Mouse (Mus musculus) kidney, embryonic 15.5 days (tissue): ENCODE results near the gene Amotl1. TPM values are rescaled to one million over a fixed set of nuclear protein-coding genes. Genes with fewer than 3 reads are reported as not detected.
A peak's percentile ranks its signal among the peaks of the same experiment; 100 is the strongest.

Source experiments
- ATAC-seq: fragments of 200-750 bp; cut with Nextera tagmentation; replicated peaks from 2 replicates; pipeline ENCODE4 v1.8.0; 2017; ENCODE audit warnings: moderate TSS enrichment; ENCODE audit not compliant: low FRiP score
- H3K27ac ChIP-seq: fragments of 300-500 bp; sonication (generic); 2 replicates; pipeline ENCODE4 v1.5.1; 2015; ENCODE audit warnings: mild to moderate bottlenecking, inconsistent platforms
- H3K27me3 ChIP-seq: fragments of 300-500 bp; sonication (generic); 2 replicates; pipeline ENCODE4 v1.6.1; 2015; ENCODE audit warnings: inconsistent platforms
- H3K36me3 ChIP-seq: fragments of 300-500 bp; sonication (generic); 2 replicates; pipeline ENCODE4 v1.6.1; 2015; ENCODE audit warnings: inconsistent platforms
- H3K4me1 ChIP-seq: fragments of 300-500 bp; sonication (generic); 2 replicates; pipeline ENCODE4 v1.6.1; 2015; ENCODE audit warnings: inconsistent platforms
- H3K4me2 ChIP-seq: fragments of 300-500 bp; sonication (generic); 2 replicates; pipeline ENCODE4 v1.6.1; 2015; ENCODE audit warnings: moderate library complexity, mild to moderate bottlenecking, inconsistent platforms
- H3K4me3 ChIP-seq: fragments of 300-500 bp; sonication (generic); replicated peaks from 2 replicates; pipeline ENCODE4 v1.5.1; 2015; ENCODE audit warnings: mild to moderate bottlenecking, inconsistent platforms
- H3K9ac ChIP-seq: fragments of 300-500 bp; sonication (generic); 2 replicates; pipeline ENCODE4 v1.6.1; 2015; ENCODE audit warnings: mild to moderate bottlenecking, inconsistent platforms
- H3K9me3 ChIP-seq: fragments of 300-500 bp; sonication (generic); replicated peaks from 2 replicates; pipeline ENCODE4 v1.6.1; 2016; ENCODE audit warnings: inconsistent platforms
- whole genome bisulfite sequencing: fragments of 180-500 bp; shearing (Covaris S2); methylation state at CpG from one replicate; pipeline ENCODE4 v1.1.7; 2015; ENCODE audit warnings: mixed read lengths; 5-methylcytosine and 5-hydroxymethylcytosine counted together
- polyA plus RNA-seq: library from polyadenylated mRNA; unstranded; fragments of >200 nt; fragmentation: Nextera tagmentation; extraction: Ambion mirVana; gene quantifications from 2 replicates; pipeline ENCODE4 v1.2.1, GENCODE M21; 2015

Gene Amotl1
- polyA plus RNA-seq, 1 experiment from 2014 or later: 23.3 TPM

DNA sequence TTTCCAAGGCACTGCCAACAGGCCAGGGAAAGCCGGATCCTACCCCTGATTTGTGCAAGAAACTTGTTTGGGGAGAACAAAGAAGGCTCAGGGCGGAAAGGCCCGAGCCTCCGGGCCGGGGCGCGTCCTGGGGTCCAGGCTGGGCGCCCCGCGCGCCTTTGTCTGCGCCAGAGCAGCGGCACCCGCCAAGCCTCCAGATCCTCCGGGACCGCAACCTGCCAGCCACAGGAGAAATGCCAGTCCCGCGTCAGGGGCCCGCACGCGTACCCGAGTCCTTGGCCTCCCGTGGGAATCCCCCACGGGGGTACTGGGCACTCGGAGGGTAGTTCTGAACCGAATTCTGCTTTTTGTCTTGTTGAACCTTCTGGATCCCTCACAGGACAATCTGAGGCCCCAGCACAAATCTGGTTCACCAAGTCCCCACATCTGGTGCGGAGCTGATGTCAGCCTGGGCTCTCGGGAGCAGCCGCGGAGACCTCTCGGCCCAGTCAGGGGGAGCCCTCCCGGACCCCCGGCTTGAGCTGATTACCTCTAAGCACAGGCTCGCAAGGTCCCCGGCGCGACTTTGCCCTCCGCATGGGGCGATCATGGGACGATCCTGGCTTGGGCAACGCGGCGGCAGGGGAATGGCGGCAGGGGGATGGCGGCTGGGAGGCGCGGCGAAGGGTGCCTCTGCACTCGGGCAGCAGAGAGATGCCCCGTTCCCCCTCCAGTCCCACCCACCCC lies 30.5 kb downstream of the Amotl1 start:
- peak overlapping the region; percentile 90 for H3K4me3 ChIP-seq
- H3K9me3 ChIP-seq: no peaks in the 10 kb centered on the region
- peak overlapping the region; percentile 71 for H3K4me2 ChIP-seq
- peaks cover 46% of the 10 kb centered on the region for H3K4me1 ChIP-seq
- peak overlapping the region; percentile 97 for H3K9ac ChIP-seq
- H3K36me3 ChIP-seq: no peaks in the 10 kb centered on the region
- H3K27me3 ChIP-seq: no peaks in the 10 kb centered on the region
- H3K27ac ChIP-seq: peak overlapping the region; percentile 93
- under 1% methylated on average over 50 of the region's 50 CpGs for WGBS
- ATAC-seq: peak; percentile 66

DNA sequence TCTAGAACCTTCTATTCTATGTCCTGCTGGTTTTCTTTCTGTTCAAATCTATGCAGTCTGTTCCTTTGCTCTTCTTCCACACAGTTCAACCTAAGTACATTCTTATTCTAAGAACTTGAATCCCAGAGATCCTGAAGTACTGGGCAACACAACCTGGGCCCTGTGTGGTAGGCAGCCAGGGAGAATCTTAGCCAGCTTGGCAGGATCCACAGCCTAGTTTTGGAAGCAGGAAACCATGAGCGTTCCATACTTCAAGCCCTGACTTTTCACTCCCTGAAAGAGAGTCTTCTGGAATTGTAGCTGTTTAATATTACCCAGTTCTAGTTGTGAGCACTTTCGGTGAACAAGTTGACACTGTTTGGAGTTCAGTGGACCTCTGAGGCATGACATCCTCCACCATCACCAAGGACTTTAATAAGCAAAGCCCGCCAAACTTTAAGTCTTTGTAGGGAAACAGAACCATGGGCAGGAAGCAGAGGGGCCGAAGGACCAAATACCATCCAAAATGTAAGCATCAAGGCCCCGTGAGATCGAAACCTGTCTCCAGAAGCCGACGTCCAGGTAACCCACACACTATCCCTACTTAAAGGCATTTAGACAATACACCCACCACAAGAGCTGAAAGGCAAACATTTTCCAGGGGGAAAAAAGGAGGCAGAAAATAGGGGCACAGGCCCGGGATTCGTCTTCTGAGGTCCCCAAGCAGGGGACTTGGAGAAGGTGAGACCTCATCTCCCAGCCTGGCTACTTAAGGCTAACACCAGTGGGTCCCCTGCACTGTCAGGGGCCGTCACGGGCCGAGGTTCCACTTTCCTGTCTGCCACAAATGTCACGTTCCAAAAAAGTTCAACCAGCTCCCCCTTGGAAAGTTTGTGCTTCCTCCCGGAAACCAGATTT lies 31.3 kb downstream of the Amotl1 start:
- H3K9ac ChIP-seq: peak overlapping the region; percentile 97
- H3K4me1 ChIP-seq: peaks cover 54% of the 10 kb centered on the region
- peak overlapping the region; percentile 71 for H3K4me2 ChIP-seq
- H3K27me3 ChIP-seq: no peaks in the 10 kb centered on the region
- H3K27ac ChIP-seq: peak overlapping the region; percentile 93
- no peaks in the 10 kb centered on the region for H3K36me3 ChIP-seq
- WGBS: 2% methylated on average over 15 of the region's 15 CpGs
- H3K9me3 ChIP-seq: no peaks in the 10 kb centered on the region
- H3K4me3 ChIP-seq: peak overlapping the region; percentile 90
- no peak for ATAC-seq

DNA sequence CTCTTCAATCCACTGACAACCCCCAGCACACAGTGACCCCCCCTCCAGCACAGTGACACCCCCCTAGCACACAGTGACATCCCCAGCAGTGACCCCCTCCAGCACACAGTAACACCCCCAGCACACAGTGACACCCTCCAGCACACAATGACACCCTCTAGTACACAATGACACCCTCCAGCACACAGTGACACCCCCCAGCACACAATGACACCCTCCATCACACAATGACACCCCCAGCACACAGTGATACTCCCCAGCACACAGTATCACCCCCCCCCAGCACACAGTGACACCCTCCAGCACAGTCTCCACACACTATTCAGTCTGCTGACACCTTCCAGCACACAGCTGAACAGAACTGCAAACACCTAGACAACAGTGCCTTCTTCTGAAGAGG lies 32.3 kb downstream of the Amotl1 start:
- peaks cover 63% of the 10 kb centered on the region for H3K4me1 ChIP-seq
- H3K9ac ChIP-seq: peak overlapping the region; percentile 97
- H3K9me3 ChIP-seq: no peaks in the 10 kb centered on the region
- ATAC-seq: no peak
- H3K4me3 ChIP-seq: peak overlapping the region; percentile 90
- H3K27ac ChIP-seq: peak overlapping the region; percentile 33; the same call in 1 of the 2 replicates
- H3K27me3 ChIP-seq: no peaks in the 10 kb centered on the region
- peak overlapping the region; percentile 71 for H3K4me2 ChIP-seq
- H3K36me3 ChIP-seq: no peaks in the 10 kb centered on the region

DNA sequence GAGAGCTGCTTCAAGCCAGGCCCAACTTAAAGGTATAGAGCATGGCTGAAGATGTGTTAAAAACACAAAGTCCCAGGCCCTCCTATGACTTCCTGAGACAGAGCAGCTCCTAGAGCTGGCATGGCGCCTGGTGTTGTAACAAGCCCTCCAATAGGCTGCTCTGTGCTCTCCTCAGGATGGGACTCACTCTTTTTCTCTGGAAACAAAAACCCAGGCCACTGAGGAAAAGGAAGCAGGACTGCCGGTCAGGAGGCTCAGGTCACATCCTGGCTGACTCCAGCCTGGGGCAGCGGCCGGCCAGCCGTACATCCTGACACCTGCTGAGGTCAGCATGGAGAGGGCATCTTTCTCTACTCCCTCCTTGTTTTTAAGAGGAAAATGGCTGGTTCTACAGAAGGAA lies 36.3 kb downstream of the Amotl1 start:
- 21% methylated on average over 5 of the region's 5 CpGs for WGBS
- peak; percentile 49 for ATAC-seq
- peak overlapping the region; percentile 74 for H3K27ac ChIP-seq

DNA sequence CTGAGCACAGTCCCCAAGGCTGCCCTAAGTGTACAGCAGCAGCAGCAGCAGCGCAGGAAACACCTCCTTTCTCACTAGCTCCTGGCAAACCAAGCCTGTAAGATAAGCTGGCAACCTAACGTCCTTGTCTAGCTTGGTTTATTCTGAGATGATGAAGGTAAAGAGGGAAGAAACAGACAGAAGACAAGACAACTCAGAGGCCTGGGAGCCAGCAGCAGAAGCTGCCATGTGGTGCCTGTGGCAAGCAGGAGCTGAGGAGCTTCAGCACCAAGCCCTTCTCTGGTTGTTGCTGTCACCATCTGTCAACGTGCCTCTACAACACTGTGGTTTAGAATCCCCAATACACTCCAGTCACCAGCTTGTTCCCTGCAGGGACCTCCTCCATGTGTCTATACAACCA lies 37.4 kb downstream of the Amotl1 start:
- ATAC-seq: no peak
- WGBS: 41% methylated on average over 3 of the region's 3 CpGs
- Histone ChIP-seq H3K27me3 (no peaks in the 10 kb centered on the region), H3K9me3 (no peaks in the 10 kb centered on the region), H3K27ac (0 out of 2 replicates have a peak overlapping the region, but pooled peaks have one; percentile 74), H3K9ac (no peak overlapping the region), H3K4me2 (no peak overlapping the region), H3K4me3 (no peak overlapping the region), H3K4me1 (peaks cover 57% of the 10 kb centered on the region), H3K36me3 (peaks cover 14% of the 10 kb centered on the region; the same call in 1 of the 2 replicates)

More for the DNA sequence above, 36.3 kb downstream of the Amotl1 start:
- no peak overlapping the region for H3K4me3 ChIP-seq
- peaks cover 14% of the 10 kb centered on the region; the same call in 1 of the 2 replicates for H3K36me3 ChIP-seq
- H3K4me2 ChIP-seq: no peak overlapping the region
- no peaks in the 10 kb centered on the region for H3K27me3 ChIP-seq
- H3K9ac ChIP-seq: no peak overlapping the region
- H3K4me1 ChIP-seq: peaks cover 63% of the 10 kb centered on the region
- no peaks in the 10 kb centered on the region for H3K9me3 ChIP-seq

DNA sequence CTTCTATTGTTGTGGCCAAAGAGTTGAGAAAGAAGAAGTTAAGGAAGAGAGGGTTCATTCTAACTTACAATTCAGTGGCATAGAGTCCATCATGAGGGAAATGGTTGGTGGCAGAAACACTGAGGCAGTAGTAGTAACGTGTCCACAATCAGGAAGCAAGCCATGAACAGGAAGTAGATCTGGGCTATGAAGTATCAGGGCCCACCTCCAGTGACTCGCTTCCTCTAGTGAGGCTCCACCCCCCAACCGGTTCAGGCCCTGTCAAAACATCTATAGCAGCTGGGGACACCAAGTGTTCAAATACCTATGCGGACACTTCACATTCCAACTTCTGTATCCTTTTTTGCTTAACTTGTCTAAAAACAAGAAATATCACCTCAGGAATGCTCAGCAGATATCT lies 38.9 kb downstream of the Amotl1 start:
- ATAC-seq: no peak

DNA sequence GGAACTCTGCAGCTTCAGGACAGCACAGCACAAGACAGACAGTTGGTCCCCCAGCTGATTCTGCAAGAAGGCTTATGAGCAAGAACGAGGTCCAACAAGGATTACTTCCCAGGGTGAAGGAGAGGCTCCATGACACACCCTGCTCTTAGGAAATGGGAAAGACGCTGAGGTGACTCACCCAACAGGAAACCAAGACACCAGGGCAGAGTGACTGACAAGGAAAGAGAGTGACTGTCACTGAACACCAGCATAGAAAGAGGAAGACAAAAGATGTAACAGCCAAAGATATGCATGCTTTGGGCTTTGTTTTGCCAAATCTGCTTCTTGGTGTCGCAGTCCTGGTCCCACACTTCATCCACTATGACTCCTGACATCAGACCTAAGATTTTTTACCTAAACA lies 40.5 kb downstream of the Amotl1 start:
- Histone ChIP-seq H3K9me3 (no peaks in the 10 kb centered on the region), H3K36me3 (peaks cover 19% of the 10 kb centered on the region; the same call in 1 of the 2 replicates), H3K9ac (no peak overlapping the region), H3K4me3 (no peak overlapping the region), H3K4me2 (no peak overlapping the region), H3K27me3 (no peaks in the 10 kb centered on the region), H3K4me1 (peaks cover 39% of the 10 kb centered on the region), H3K27ac (no peak overlapping the region)
- no peak for ATAC-seq
- WGBS: 80% methylated on average over 3 of the region's 3 CpGs

More for the DNA sequence above, 38.9 kb downstream of the Amotl1 start:
- Histone ChIP-seq H3K9me3 (no peaks in the 10 kb centered on the region), H3K27ac (no peak overlapping the region), H3K4me2 (no peak overlapping the region), H3K4me3 (no peak overlapping the region), H3K36me3 (peaks cover 19% of the 10 kb centered on the region; the same call in 1 of the 2 replicates), H3K9ac (no peak overlapping the region), H3K4me1 (peaks cover 47% of the 10 kb centered on the region), H3K27me3 (no peaks in the 10 kb centered on the region)
- 88% methylated on average over 4 of the region's 4 CpGs for WGBS

DNA sequence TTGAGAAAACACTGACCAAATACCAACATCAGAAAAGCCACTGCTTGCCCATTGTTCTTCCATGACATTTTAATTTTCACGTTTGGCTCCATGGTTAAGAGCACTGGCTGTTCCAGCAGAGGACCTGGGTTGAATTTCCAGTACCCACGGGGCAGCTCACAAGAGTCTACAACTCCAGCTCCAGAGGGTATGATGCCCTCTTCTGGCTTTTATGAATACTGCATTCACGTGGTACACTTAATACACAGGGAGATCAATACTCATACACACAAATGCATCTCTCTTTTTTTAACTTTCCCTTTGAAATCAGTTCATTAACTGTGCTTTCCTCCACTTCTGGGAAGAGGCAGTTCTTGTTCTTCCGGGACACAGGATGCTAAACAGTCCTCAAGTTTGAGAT lies 41.4 kb downstream of the Amotl1 start:
- H3K27me3 ChIP-seq: no peaks in the 10 kb centered on the region
- no peaks in the 10 kb centered on the region for H3K9me3 ChIP-seq
- ATAC-seq: no peak
- no peak overlapping the region for H3K27ac ChIP-seq
- peaks cover 35% of the 10 kb centered on the region for H3K4me1 ChIP-seq
- no peak overlapping the region for H3K4me3 ChIP-seq
- 85% methylated on average over 4 of the region's 4 CpGs for WGBS
- H3K4me2 ChIP-seq: no peak overlapping the region
- peaks cover 19% of the 10 kb centered on the region; the same call in 1 of the 2 replicates for H3K36me3 ChIP-seq
- H3K9ac ChIP-seq: no peak overlapping the region

DNA sequence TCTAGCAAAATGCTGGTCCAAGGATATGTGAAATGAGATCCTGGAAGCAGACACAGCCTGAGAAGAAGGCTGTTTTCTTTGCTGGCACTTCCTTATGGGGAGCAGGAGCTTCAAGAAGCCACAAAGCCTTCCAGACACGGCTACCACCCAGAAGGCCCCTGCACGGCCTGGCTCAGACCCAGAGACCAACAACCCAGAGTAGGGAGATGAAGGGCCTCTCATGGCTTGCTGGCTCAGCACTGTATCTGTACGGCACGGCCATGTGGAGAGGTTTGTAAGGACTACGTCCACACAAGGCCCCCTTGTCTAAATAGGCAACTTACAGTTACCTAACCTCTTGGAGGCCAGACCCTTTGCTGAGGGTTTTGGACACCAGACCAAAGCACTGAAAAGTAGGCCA lies 45.1 kb downstream of the Amotl1 start:
- Histone ChIP-seq H3K4me1 (peaks cover 23% of the 10 kb centered on the region; the same call in 1 of the 2 replicates), H3K27me3 (no peaks in the 10 kb centered on the region), H3K4me2 (no peak overlapping the region), H3K27ac (no peak overlapping the region), H3K9ac (no peak overlapping the region), H3K36me3 (peaks cover 24% of the 10 kb centered on the region), H3K9me3 (no peaks in the 10 kb centered on the region), H3K4me3 (no peak overlapping the region)
- ATAC-seq: no peak
- 74% methylated on average over 5 of the region's 5 CpGs for WGBS

DNA sequence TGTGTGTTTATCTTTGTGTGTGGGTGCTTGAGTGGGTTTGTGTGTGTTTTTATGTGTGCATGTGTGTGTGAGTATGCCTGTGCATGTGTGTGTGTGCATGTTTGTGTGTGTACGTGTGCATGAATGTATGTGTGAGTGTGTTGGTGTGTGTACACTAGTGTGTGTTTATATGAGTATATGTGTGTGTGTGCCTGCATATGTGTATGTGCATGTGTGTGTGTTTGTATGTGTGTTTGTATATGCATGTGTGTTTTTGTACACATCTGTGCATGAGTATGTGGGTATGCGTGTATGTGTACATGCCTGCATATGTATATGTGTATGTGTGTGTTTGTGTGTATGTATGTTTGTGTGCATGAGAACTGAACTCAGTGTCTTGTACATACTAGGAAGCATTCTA lies 46.7 kb downstream of the Amotl1 start:
- Histone ChIP-seq H3K9me3 (no peaks in the 10 kb centered on the region), H3K9ac (no peak overlapping the region), H3K4me1 (peaks cover 23% of the 10 kb centered on the region; the same call in 1 of the 2 replicates), H3K27me3 (no peaks in the 10 kb centered on the region), H3K4me2 (no peak overlapping the region), H3K36me3 (peaks cover 36% of the 10 kb centered on the region), H3K27ac (no peak overlapping the region), H3K4me3 (no peak overlapping the region)
- no peak for ATAC-seq
- WGBS: 97% methylated on average over 2 of the region's 2 CpGs

DNA sequence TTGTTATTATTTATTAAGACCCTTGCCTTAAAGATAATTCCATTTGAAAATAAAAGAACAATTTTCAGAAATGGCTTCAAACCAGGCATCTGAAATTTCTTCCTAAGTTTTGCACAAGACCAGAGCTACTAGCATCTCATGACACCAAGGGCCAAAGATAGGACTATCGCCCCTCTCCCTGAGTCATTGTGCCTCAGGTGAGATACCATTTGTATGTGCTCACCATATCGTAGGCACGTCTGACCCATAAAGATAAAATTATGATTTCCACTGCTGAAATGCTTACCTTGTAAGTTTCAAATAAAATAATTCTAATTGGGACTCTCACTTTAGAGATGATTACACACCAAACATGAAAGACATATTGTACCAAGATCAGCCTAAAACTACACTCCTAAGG lies 47.4 kb downstream of the Amotl1 start:
- H3K36me3 ChIP-seq: peaks cover 43% of the 10 kb centered on the region
- H3K27me3 ChIP-seq: no peaks in the 10 kb centered on the region
- H3K4me2 ChIP-seq: no peak overlapping the region
- WGBS: 92% methylated on average over 3 of the region's 3 CpGs
- no peak overlapping the region for H3K9ac ChIP-seq
- no peaks in the 10 kb centered on the region for H3K9me3 ChIP-seq
- no peak overlapping the region for H3K27ac ChIP-seq
- no peak overlapping the region for H3K4me3 ChIP-seq
- ATAC-seq: no peak
- H3K4me1 ChIP-seq: peaks cover 20% of the 10 kb centered on the region; the same call in 1 of the 2 replicates

DNA sequence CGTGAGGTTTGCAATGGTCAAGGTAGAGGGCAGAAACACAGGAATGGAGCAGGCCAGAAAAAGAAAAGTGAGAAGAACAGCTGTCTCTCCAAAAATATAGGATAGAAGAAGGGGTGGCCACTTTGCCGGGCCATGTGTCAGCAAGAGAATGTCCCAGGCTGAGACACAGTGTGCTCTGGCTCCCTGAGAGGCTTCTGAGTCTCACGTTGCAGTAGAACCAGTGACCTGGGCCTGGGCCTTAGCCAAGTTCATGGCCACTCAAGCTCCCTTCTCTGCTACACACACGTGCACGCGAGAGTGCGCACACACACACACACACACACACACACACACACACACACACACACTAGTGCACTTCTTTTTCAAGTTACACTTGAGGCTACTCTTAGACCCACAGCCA lies 48.0 kb downstream of the Amotl1 start:
- no peak for ATAC-seq
- peaks cover 49% of the 10 kb centered on the region for H3K36me3 ChIP-seq
- no peak overlapping the region for H3K27ac ChIP-seq
- 79% methylated on average over 7 of the region's 7 CpGs for WGBS
- no peaks in the 10 kb centered on the region for H3K27me3 ChIP-seq
- no peak overlapping the region for H3K4me3 ChIP-seq
- H3K9me3 ChIP-seq: no peaks in the 10 kb centered on the region
- no peak overlapping the region for H3K4me2 ChIP-seq
- peaks cover 16% of the 10 kb centered on the region; the same call in 1 of the 2 replicates for H3K4me1 ChIP-seq
- H3K9ac ChIP-seq: no peak overlapping the region
